Mouse (Mus musculus) 3T3-L1 (cell line): ENCODE measurements around the gene Actr3b.
"Not testable (repeated sequence)": the region's sequence is repeated elsewhere in the genome, so short reads cannot be mapped to it uniquely, and the experiment has no call there.

Experiments used
- DNase-seq: peaks from one replicate; pipeline ENCODE4 v3.0.0-alpha.2; 2015; ENCODE audit warnings: low read depth, low spot score

Actr3b gene

GRCm38 (mm10) chr5:25773921-25774790, 14.4 kb downstream of the Actr3b start:
- DNase-seq: no peak

- no peak for DNase-seq
Observed at GRCm38 (mm10) chr5:25791570-25791969, 31.8 kb downstream of the Actr3b start.

GRCm38 (mm10) chr5:25797776-25798175, 38.0 kb downstream of the Actr3b start:
- no peak for DNase-seq

GRCm38 (mm10) chr5:25800929-25801328, 41.1 kb downstream of the Actr3b start:
- peak; percentile 69 for DNase-seq

GRCm38 (mm10) chr5:25801744-25802143, 41.9 kb downstream of the Actr3b start:
- DNase-seq: no peak

GRCm38 (mm10) chr5:25804569-25804968, 44.8 kb downstream of the Actr3b start:
- no peak for DNase-seq

GRCm38 (mm10) chr5:25812922-25813321, 53.1 kb downstream of the Actr3b start:
- no peak for DNase-seq

- DNase-seq: no peak
Observed at GRCm38 (mm10) chr5:25829308-25830094, 69.7 kb downstream of the Actr3b start.

- no peak for DNase-seq
Observed at GRCm38 (mm10) chr5:25830802-25831201, 71.0 kb downstream of the Actr3b start.

GRCm38 (mm10) chr5:25831624-25832023, 71.8 kb downstream of the Actr3b start:
- peak; percentile 73 for DNase-seq

GRCm38 (mm10) chr5:25839400-25839799, 79.6 kb downstream of the Actr3b start:
- peak; percentile 62 for DNase-seq

- DNase-seq: no peak
Observed at GRCm38 (mm10) chr5:25846558-25846957, 86.8 kb downstream of the Actr3b start.

GRCm38 (mm10) chr5:25847154-25847553, 87.4 kb downstream of the Actr3b start:
- DNase-seq: no peak

GRCm38 (mm10) chr5:25848058-25848457, 88.3 kb downstream of the Actr3b start:
- peak; percentile 26 for DNase-seq

- peak; percentile 6 for DNase-seq
Observed at GRCm38 (mm10) chr5:25866201-25866600, 106.4 kb downstream of the Actr3b start.

GRCm38 (mm10) chr5:25869880-25870279, 110.1 kb downstream of the Actr3b start:
- DNase-seq: no peak

- DNase-seq: no peak
Observed at GRCm38 (mm10) chr5:25870632-25871031, 110.8 kb downstream of the Actr3b start.

- no peak for DNase-seq
Observed at GRCm38 (mm10) chr5:25871342-25872023, 111.7 kb downstream of the Actr3b start.

- DNase-seq: peak; percentile 7
Observed at GRCm38 (mm10) chr5:25873046-25873445, 113.2 kb downstream of the Actr3b start.

GRCm38 (mm10) chr5:25875927-25876326, 116.1 kb downstream of the Actr3b start:
- not testable (repeated sequence) for DNase-seq

- no peak for DNase-seq
Observed at GRCm38 (mm10) chr5:25877281-25877680, 117.5 kb downstream of the Actr3b start.

GRCm38 (mm10) chr5:25877996-25878395, 118.2 kb downstream of the Actr3b start:
- DNase-seq: no peak
